Mouse (Mus musculus) megakaryocyte, embryonic 14.5 days (primary cell): ENCODE results near the gene Pln. TPM values are rescaled to one million over a fixed set of nuclear protein-coding genes. Genes with fewer than 3 reads are reported as not detected.

Source experiments
- H3K27me3 ChIP-seq: replicated peaks from 2 replicates; pipeline ENCODE3; 2012; ENCODE audit warnings: inconsistent platforms
- H3K36me3 ChIP-seq: replicated peaks from 2 replicates; pipeline ENCODE3; 2012; ENCODE audit warnings: low read length, inconsistent platforms, mixed read lengths
- H3K4me1 ChIP-seq: 2 replicates; pipeline ENCODE4 v1.6.1; 2012; ENCODE audit warnings: inconsistent platforms
- H3K4me3 ChIP-seq: replicated peaks from 2 replicates; pipeline ENCODE3; 2012; ENCODE audit warnings: moderate library complexity, mild to moderate bottlenecking, inconsistent platforms
- H3K9me3 ChIP-seq: 2 replicates; pipeline ENCODE4 v1.6.1; 2012; ENCODE audit warnings: inconsistent platforms
- FLI1 ChIP-seq: IDR thresholded peaks from 2 replicates; pipeline ENCODE4 v1.6.1; 2012; ENCODE audit warnings: low read length, inconsistent platforms, mixed read lengths
- GATA1 ChIP-seq: IDR thresholded peaks from 3 replicates; pipeline ENCODE4 v1.6.1; 2012; ENCODE audit warnings: mixed read lengths, low read length, inconsistent platforms, borderline replicate concordance
- polyA plus RNA-seq: library from polyadenylated mRNA; stranded (reverse); fragments of >175 nt; gene quantifications from 2 replicates; pipeline ENCODE4 v1.2.3, GENCODE M21; 2012; ENCODE audit warnings: low replicate concordance; ENCODE audit not compliant: insufficient read depth

Pln gene
- polyA plus RNA-seq, 1 experiment = not detected

DNA sequence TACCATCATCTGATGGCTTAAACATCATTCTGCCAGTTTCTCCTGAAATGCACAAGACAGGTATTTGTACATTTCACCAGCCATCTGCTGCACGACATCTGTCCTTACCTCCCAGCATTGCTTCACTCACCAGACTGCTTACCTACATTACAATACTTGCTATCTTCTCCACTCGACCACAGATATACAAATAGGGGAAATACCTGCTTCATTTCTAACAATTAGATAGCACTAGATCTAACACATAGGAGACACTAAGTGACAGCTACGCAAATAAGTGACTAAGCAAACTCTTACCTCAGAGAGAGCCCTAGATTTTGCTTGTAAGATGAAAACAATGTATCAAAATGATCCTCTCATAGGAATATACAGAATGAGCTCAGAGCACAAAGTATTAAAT, 16.2 kb downstream of the Pln start:
- Histone ChIP-seq H3K4me3 (no peak overlapping the region), H3K27me3 (no peaks in the 10 kb centered on the region), H3K4me1 (peaks cover 3% of the 10 kb centered on the region; the same call in 1 of the 2 replicates), H3K36me3 (peaks cover 23% of the 10 kb centered on the region), H3K9me3 (0 out of 2 replicates have a peak, but pooled peaks cover 3% of the 10 kb centered on the region)
- TF ChIP-seq GATA1 = no peak
- no peak for TF ChIP-seq FLI1

GRCm38 (mm10) chr10:53359016-53359415, 21.5 kb downstream of the Pln start:
- Histone ChIP-seq H3K9me3 (peaks cover 16% of the 10 kb centered on the region), H3K27me3 (no peaks in the 10 kb centered on the region), H3K4me3 (no peak overlapping the region), H3K4me1 (no peaks in the 10 kb centered on the region), H3K36me3 (peaks cover 32% of the 10 kb centered on the region)
- TF ChIP-seq GATA1 (no peak), FLI1 (no peak)

- Histone ChIP-seq H3K27me3 (no peaks in the 10 kb centered on the region), H3K36me3 (peaks cover 17% of the 10 kb centered on the region), H3K4me3 (no peak overlapping the region), H3K4me1 (no peaks in the 10 kb centered on the region), H3K9me3 (peaks cover 13% of the 10 kb centered on the region)
- TF ChIP-seq FLI1 (no peak), GATA1 (no peak)
These were observed 26.8 kb downstream of the Pln start for GRCm38 (mm10) chr10:53364311-53364710.

GRCm38 (mm10) chr10:53367265-53367664, 29.8 kb downstream of the Pln start:
- peaks cover 23% of the 10 kb centered on the region for H3K36me3 ChIP-seq
- no peak for TF ChIP-seq FLI1
- TF ChIP-seq GATA1 = no peak
- no peak overlapping the region for H3K4me3 ChIP-seq
- peaks cover 27% of the 10 kb centered on the region for H3K9me3 ChIP-seq
- no peaks in the 10 kb centered on the region for H3K4me1 ChIP-seq
- no peaks in the 10 kb centered on the region for H3K27me3 ChIP-seq

DNA sequence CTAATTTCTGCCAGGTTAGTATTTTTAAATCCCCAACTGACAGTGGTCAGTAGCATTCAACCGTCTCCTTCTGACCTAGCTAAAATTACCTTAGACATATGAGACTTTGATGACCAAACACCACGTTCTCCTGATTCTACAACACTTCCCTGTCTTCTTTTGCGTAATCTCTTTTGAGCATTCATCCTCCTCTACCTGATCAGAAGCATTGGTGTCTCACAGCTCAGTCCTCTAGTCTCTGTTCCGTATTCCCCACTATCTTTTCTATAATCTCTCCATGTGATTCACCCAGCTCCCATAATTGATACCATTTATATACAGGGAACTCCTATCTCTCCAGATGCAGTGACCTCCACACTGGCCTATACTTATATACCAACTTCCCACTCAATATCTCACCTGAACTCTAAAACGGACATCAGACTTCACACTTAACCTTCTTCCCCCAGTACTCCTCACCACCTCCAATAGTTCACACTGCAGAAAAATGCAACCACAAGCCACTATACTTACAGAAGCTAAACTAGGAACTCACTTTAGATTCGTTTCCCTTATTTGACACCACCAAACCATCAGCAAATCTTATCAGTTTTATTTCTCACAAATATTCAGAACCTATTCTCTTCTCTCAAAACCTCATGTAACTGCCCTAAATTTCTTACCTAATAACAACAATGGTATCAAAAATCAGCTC, 36.6 kb downstream of the Pln start:
- peaks cover 11% of the 10 kb centered on the region for H3K36me3 ChIP-seq
- no peak overlapping the region for H3K4me3 ChIP-seq
- TF ChIP-seq FLI1 (no peak), GATA1 (no peak)
- H3K9me3 ChIP-seq = peaks cover 25% of the 10 kb centered on the region
- peaks cover 11% of the 10 kb centered on the region for H3K4me1 ChIP-seq
- peaks cover 2% of the 10 kb centered on the region for H3K27me3 ChIP-seq

DNA sequence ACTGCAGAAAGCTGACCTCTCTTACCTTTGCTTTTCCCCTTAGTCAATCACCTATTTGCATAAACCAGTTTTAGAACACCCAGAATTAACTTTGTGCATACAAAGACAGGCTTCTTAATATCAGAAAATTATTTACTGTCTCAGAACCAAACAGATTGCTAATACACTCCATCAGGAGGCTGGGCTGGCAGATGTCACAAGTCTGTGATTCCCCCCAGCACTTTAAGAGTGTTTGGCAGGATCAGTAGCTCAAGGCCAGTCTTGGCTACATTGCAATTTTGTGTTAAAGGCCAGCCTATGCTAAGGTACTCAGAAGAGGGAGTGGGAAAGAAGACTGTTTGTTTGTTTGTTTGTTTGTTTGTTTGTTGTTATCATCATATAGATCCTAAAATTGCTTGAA, 39.6 kb downstream of the Pln start:
- H3K36me3 ChIP-seq = no peaks in the 10 kb centered on the region
- no peak overlapping the region for H3K4me3 ChIP-seq
- peaks cover 9% of the 10 kb centered on the region for H3K9me3 ChIP-seq
- TF ChIP-seq GATA1 (no peak), FLI1 (no peak)
- peaks cover 20% of the 10 kb centered on the region for H3K4me1 ChIP-seq
- peaks cover 3% of the 10 kb centered on the region for H3K27me3 ChIP-seq

DNA sequence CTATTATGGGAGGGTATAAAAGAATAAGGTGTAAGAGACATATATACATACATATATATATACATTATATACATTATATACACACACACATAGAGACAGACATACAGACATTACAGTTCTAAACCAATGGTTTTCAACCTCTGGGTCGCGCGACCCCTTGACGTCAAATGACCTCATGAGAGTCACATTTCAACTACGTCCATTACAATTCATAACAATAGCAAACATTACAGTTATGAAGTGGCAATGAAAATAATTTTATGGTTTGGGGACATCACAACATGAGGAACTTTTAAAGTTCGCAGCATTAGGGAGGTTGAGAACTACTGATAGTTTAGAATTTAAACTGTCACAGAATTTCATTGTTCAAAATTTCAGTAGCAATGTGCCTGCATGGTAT, 40.8 kb downstream of the Pln start:
- peaks cover 23% of the 10 kb centered on the region for H3K4me1 ChIP-seq
- H3K36me3 ChIP-seq = no peaks in the 10 kb centered on the region
- TF ChIP-seq FLI1 = no peak
- TF ChIP-seq GATA1 = no peak
- H3K4me3 ChIP-seq = no peak overlapping the region
- peaks cover 4% of the 10 kb centered on the region; the same call in 1 of the 2 replicates for H3K9me3 ChIP-seq
- H3K27me3 ChIP-seq = peaks cover 3% of the 10 kb centered on the region

DNA sequence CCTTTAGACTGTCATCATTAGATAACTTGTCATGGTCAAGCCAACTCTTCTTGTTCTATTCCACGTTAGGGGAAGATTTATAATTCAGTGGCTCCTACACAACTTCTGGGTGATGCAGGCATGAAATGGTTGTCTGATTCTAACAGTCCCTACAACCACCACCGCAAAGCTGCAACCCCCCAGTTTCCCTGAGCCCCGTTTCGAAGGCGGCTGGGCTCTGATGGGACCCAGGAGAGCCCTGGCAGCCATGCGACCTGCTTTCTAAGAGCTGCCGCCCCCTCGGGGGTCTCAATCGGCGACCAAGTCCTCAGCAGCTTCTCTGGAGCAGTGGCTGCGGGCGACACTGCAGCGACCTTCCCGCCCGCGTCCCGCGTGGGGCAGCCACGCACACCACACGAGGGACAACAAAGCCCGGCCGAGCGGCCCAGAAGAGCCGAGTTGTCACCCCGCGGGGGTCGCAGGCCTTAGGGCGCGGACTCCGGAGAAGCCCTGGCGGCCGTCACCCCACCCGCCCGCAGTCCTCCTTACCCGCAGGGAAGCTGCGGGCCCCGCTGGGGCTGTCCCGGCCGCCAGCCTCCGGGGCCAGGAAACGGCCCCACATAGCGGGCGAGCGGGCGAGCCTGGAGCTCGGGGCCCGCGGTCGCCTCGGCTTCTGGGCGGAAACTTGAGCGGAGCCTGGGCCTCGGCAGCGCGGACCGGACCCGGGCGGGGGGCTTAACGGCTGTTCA, 41.7 kb downstream of the Pln start:
- no peaks in the 10 kb centered on the region for H3K36me3 ChIP-seq
- peaks cover 23% of the 10 kb centered on the region for H3K4me1 ChIP-seq
- no peaks in the 10 kb centered on the region for H3K9me3 ChIP-seq
- H3K27me3 ChIP-seq = peaks cover 3% of the 10 kb centered on the region
- no peak for TF ChIP-seq FLI1
- no peak for TF ChIP-seq GATA1
- peak overlapping the region; percentile 92 for H3K4me3 ChIP-seq

DNA sequence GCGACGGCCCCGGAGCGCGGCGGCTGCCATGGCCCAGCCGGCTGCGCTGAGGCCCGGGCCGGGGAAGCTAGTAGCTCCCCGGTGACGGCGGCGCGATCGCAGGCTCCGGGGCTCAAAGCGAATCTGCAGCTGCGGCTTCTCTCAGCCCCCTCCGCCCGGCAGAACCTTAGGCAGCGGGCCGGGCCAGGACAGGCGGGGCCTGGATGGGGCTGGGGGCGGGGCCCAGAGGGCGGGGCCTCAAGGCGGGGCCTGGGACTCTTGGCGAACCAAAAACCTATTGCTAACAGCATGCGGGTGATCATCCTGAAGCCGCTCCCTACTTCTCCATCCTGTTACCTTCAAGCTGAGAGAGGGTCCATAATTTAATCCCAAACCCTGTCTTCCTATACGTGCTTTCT, 42.2 kb downstream of the Pln start, which contains the start of gene Cep85l:
Cep85l (minus strand) TSS at position 239 of the 398 bp plus-strand sequence.
- Histone ChIP-seq H3K4me3 (peak within 1 kb of the TSS; percentile 92), H3K36me3 (no peaks in the 10 kb centered on the region)
- TF ChIP-seq FLI1 = no peak
- TF ChIP-seq GATA1 = no peak

More for the DNA sequence above, 42.2 kb downstream of the Pln start, which contains the start of gene Cep85l:
- Histone ChIP-seq H3K9me3 (no peaks in the 10 kb centered on the region), H3K27me3 (peaks cover 3% of the 10 kb centered on the region), H3K4me1 (peaks cover 24% of the 10 kb centered on the region)
